7 mouse cellular contexts compared by ENCODE assay signal in the genomic region with DNA sequence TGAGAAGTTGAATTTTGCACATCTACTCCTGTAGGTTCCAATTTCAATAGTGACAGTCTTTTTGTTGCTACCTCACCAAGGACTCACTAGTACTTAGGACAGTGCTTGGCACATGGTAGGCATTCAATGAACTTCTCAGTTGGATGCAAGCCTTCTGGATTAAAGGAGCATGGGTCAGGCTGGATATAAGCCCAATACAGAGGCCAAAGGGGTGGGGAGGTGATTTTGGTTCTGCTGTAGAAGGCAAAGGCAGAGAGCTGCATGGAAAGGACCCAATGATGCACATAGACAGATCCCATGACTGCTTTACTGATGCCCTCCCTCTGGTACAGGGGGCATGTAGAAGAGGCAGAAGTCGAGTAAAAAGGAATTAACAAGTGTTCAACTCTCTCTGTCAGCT. TPM values are rescaled to one million over a fixed set of nuclear protein-coding genes. Genes with fewer than 3 reads are reported as not detected.
DNase-seq lines count a peak whose midpoint lies in the region; ATAC-seq and TF ChIP-seq lines count a peak whose summit lies in the region.

No protein-coding gene starts in this region.

- no peak overlapping the region for H3K4me3 ChIP-seq in intestine, embryonic 14.5 days (ENCODE audit: low read depth, low read length)
- no peak overlapping the region for H3K4me3 ChIP-seq in intestine, embryonic 15.5 days (replicated peaks)
- peak overlapping the region; percentile 89 for H3K4me3 ChIP-seq in E14TG2a.4 (replicated peaks; ENCODE audit: low read length)
- H3K4me3 ChIP-seq in limb, embryonic 15.5 days, result peak overlapping the region; percentile 63; the same call in 1 of the 2 replicates

- no peaks in the 10 kb centered on the region for H3K9me3 ChIP-seq in intestine, embryonic 14.5 days (ENCODE audit: control insufficient read depth, low read length)
- no peaks in the 10 kb centered on the region for H3K9me3 ChIP-seq in intestine, embryonic 15.5 days
- no peaks in the 10 kb centered on the region for H3K9me3 ChIP-seq in E14TG2a.4 (ENCODE audit: low read length)
- no peaks in the 10 kb centered on the region for H3K9me3 ChIP-seq in limb, embryonic 15.5 days

- H3K4me1 ChIP-seq in intestine, embryonic 14.5 days (replicated peaks; ENCODE audit: control insufficient read depth, insufficient read depth, low read length), result no peaks in the 10 kb centered on the region
- H3K4me1 ChIP-seq in intestine, embryonic 15.5 days (replicated peaks), result no peaks in the 10 kb centered on the region
- peaks cover 5% of the 10 kb centered on the region; the same call in 1 of the 2 replicates for H3K4me1 ChIP-seq in E14TG2a.4 (replicated peaks; ENCODE audit: low read depth, low read length)
- no peaks in the 10 kb centered on the region for H3K4me1 ChIP-seq in limb, embryonic 15.5 days

- no peak for DNase-seq in intestine, embryonic 14.5 days (ENCODE audit: low spot score)
- DNase-seq in adipocyte (ENCODE audit: low spot score), result peak; percentile 87
- no peak for DNase-seq in urinary bladder, postnatal 14 days (ENCODE audit: low spot score)
- no peak for DNase-seq in right cerebral cortex, postnatal 14 days

- peak overlapping the region; percentile 46; the same call in 1 of the 2 replicates for H3K4me2 ChIP-seq in intestine, embryonic 14.5 days (ENCODE audit: low read length)
- no peak overlapping the region; the same call in 1 of the 2 replicates for H3K4me2 ChIP-seq in intestine, embryonic 15.5 days (replicated peaks)
- peak overlapping the region; percentile 49; the same call in 1 of the 2 replicates for H3K4me2 ChIP-seq in limb, embryonic 15.5 days

- H3K9ac ChIP-seq in intestine, embryonic 14.5 days (ENCODE audit: low read length), result no peak overlapping the region
- H3K9ac ChIP-seq in intestine, embryonic 15.5 days, result no peak overlapping the region
- no peak overlapping the region for H3K9ac ChIP-seq in limb, embryonic 15.5 days

- no peaks in the 10 kb centered on the region for H3K36me3 ChIP-seq in intestine, embryonic 14.5 days (ENCODE audit: control insufficient read depth, insufficient read depth, low read length)
- no peaks in the 10 kb centered on the region for H3K36me3 ChIP-seq in intestine, embryonic 15.5 days
- no peaks in the 10 kb centered on the region for H3K36me3 ChIP-seq in E14TG2a.4 (ENCODE audit: insufficient read depth, low read length)
- H3K36me3 ChIP-seq in limb, embryonic 15.5 days, result no peaks in the 10 kb centered on the region

- no peaks in the 10 kb centered on the region for H3K27me3 ChIP-seq in intestine, embryonic 14.5 days (replicated peaks; ENCODE audit: control insufficient read depth, insufficient read depth, low read length)
- H3K27me3 ChIP-seq in intestine, embryonic 15.5 days (replicated peaks), result no peaks in the 10 kb centered on the region
- H3K27me3 ChIP-seq in E14TG2a.4 (ENCODE audit: insufficient read depth, low read length), result no peaks in the 10 kb centered on the region
- H3K27me3 ChIP-seq in limb, embryonic 15.5 days, result no peaks in the 10 kb centered on the region

- TF ChIP-seq CTCF in E14TG2a.4 (conservative IDR thresholded peaks at IDR 0.05; ENCODE audit: low read length), result no peak

- H3K27ac ChIP-seq in intestine, embryonic 14.5 days (ENCODE audit: low read depth), result no peak overlapping the region
- H3K27ac ChIP-seq in intestine, embryonic 15.5 days, result no peak overlapping the region
- peak overlapping the region; percentile 80; the same call in 1 of the 2 replicates for H3K27ac ChIP-seq in limb, embryonic 15.5 days

- no peak for ATAC-seq in intestine, embryonic 14.5 days (replicated peaks; ENCODE audit: low FRiP score, low TSS enrichment, low read depth)
- ATAC-seq in intestine, embryonic 15.5 days, result no peak
- ATAC-seq in limb, embryonic 15.5 days (ENCODE audit: insufficient number of reproducible peaks, low FRiP score, low TSS enrichment, low read depth), result no peak

- 28% methylated on average over 1 of the region's 1 CpGs for WGBS in intestine, embryonic 14.5 days
- WGBS in intestine, embryonic 15.5 days, result 29% methylated on average over 1 of the region's 1 CpGs
- 20% methylated on average over 1 of the region's 1 CpGs for WGBS in limb, embryonic 15.5 days

RNA-seq across cellular contexts. Expression of gene Fmr1, which starts 0.8 kb away (rescaled TPM):
- 57.1 and 57.2 TPM in 2 replicates for polyA plus RNA-seq in intestine, embryonic 14.5 days (2014; fragmentation: Nextera tagmentation; extraction: Ambion mirVana)
- polyA plus RNA-seq in intestine, embryonic 15.5 days (2015; fragmentation: Nextera tagmentation; extraction: Ambion mirVana), result 47.1 and 54.2 TPM in 2 replicates
- polyA plus RNA-seq in limb, embryonic 15.5 days (2015; fragmentation: Nextera tagmentation; extraction: Ambion mirVana), result 48.5 and 59.3 TPM in 2 replicates

Comparison
In these comparisons a context has a peak if more than half of its experiments do, and no peak if none do; other contexts are left out.
1. H3K4me3 ChIP-seq: peak in E14TG2a.4 (single experiment) and limb, embryonic 15.5 days (single experiment); none in intestine, embryonic 14.5 days (single experiment) and intestine, embryonic 15.5 days (single experiment).